Mouse (Mus musculus) liver, adult 2 months (tissue): ENCODE measurements at regions not wholly inside any gene's neighbourhood (a gene's known extent, or its start where the extent isn't known, plus 50 kb on each side); places are given as distances from the start of the nearest gene placed in this dataset.

Experiments
- DNase-seq: peaks from one replicate; pipeline ENCODE4 v3.0.0-alpha.2; 2011; ENCODE audit warnings: low read depth, low spot score; ENCODE audit errors: extremely low read depth
- H3K27ac ChIP-seq: fragments of 200-500 bp; replicated peaks from 2 replicates; pipeline ENCODE4 v1.5.1; 2012; ENCODE audit warnings: low read depth, mild to moderate bottlenecking, control low read depth, inconsistent platforms, low read length; ENCODE audit not compliant: insufficient read depth
- H3K27me3 ChIP-seq: fragments of 200-500 bp; 2 replicates; pipeline ENCODE4 v1.6.1; 2012; ENCODE audit warnings: mild to moderate bottlenecking, moderate library complexity, low read length, inconsistent platforms; ENCODE audit not compliant: control insufficient read depth, insufficient read depth
- H3K36me3 ChIP-seq: fragments of 200-500 bp; 2 replicates; pipeline ENCODE4 v1.6.1; 2012; ENCODE audit warnings: low read length, inconsistent platforms; ENCODE audit not compliant: control insufficient read depth, insufficient read depth
- H3K4me1 ChIP-seq: fragments of 200-500 bp; 2 replicates; pipeline ENCODE4 v1.6.1; 2011; ENCODE audit warnings: low read length; ENCODE audit not compliant: control insufficient read depth, insufficient read depth
- H3K4me3 ChIP-seq: fragments of 200-500 bp; 2 replicates; pipeline ENCODE4 v1.5.1; 2011; ENCODE audit warnings: low read depth, mild to moderate bottlenecking, control low read depth, low read length, moderate library complexity; ENCODE audit not compliant: insufficient read depth
- H3K79me2 ChIP-seq: fragments of 200-500 bp; 2 replicates; pipeline ENCODE4 v1.6.1; 2012; ENCODE audit warnings: inconsistent platforms, mild to moderate bottlenecking, low read length, moderate library complexity; ENCODE audit not compliant: control insufficient read depth, insufficient read depth
- H3K9ac ChIP-seq: fragments of 200-500 bp; 2 replicates; pipeline ENCODE4 v1.6.1; 2012; ENCODE audit warnings: low read depth, mild to moderate bottlenecking, control low read depth, inconsistent platforms, low read length
- CTCF ChIP-seq: fragments of 200-500 bp; IDR thresholded peaks from 2 replicates; pipeline ENCODE4 v1.5.1; 2011; ENCODE audit warnings: low read depth, low read length, control low read depth
- POLR2A ChIP-seq: fragments of 200-500 bp; IDR thresholded peaks from 2 replicates; pipeline ENCODE4 v1.6.1; 2011; ENCODE audit warnings: low read length, control low read depth; ENCODE audit not compliant: insufficient read depth; ENCODE audit errors: extremely low read depth
- WGBS: fragments of 180-500 bp; shearing (Covaris S2); methylation state at CpG from one replicate; pipeline ENCODE4 v1.1.7; 2018; 5-methylcytosine and 5-hydroxymethylcytosine counted together

- Histone ChIP-seq H3K4me1 (no peaks in the 10 kb centered on the region), H3K4me3 (no peak overlapping the region), H3K27ac (no peak overlapping the region), H3K79me2 (no peaks in the 10 kb centered on the region), H3K9ac (no peak overlapping the region), H3K27me3 (no peaks in the 10 kb centered on the region), H3K36me3 (no peaks in the 10 kb centered on the region)
- 65% methylated on average over 13 of the region's 13 CpGs for WGBS
- no peak for DNase-seq
- TF ChIP-seq POLR2A: no peak
- no peak for TF ChIP-seq CTCF
Observed at GRCm38 (mm10) chr1:42259216-42259977, 436.2 kb upstream of the Pou3f3 start.

- H3K27ac ChIP-seq: no peak overlapping the region
- no peaks in the 10 kb centered on the region for H3K36me3 ChIP-seq
- no peaks in the 10 kb centered on the region for H3K27me3 ChIP-seq
- 70% methylated on average over 9 of the region's 9 CpGs for WGBS
- no peak overlapping the region for H3K4me3 ChIP-seq
- no peaks in the 10 kb centered on the region for H3K79me2 ChIP-seq
- H3K4me1 ChIP-seq: no peaks in the 10 kb centered on the region
- no peak for TF ChIP-seq CTCF
- no peak for TF ChIP-seq POLR2A
- H3K9ac ChIP-seq: no peak overlapping the region
- no peak for DNase-seq
Observed at GRCm38 (mm10) chr1:42260033-42260925, 435.3 kb upstream of the Pou3f3 start.

- TF ChIP-seq CTCF (no peak), POLR2A (no peak)
- no peak for DNase-seq
- no peaks in the 10 kb centered on the region for H3K27me3 ChIP-seq
- WGBS: 84% methylated on average over 3 of the region's 3 CpGs
- no peaks in the 10 kb centered on the region for H3K79me2 ChIP-seq
- H3K36me3 ChIP-seq: no peaks in the 10 kb centered on the region
- H3K4me3 ChIP-seq: no peak overlapping the region
- no peak overlapping the region for H3K9ac ChIP-seq
- no peaks in the 10 kb centered on the region for H3K4me1 ChIP-seq
- no peak overlapping the region for H3K27ac ChIP-seq
Observed at GRCm38 (mm10) chr1:42261031-42261430, 434.5 kb upstream of the Pou3f3 start.

GRCm38 (mm10) chr1:42261800-42262199 is 433.8 kb upstream of the Pou3f3 start:
- 12% methylated on average over 13 of the region's 13 CpGs for WGBS
- H3K4me1 ChIP-seq: no peaks in the 10 kb centered on the region

GRCm38 (mm10) chr1:42262606-42263005 is 433.0 kb upstream of the Pou3f3 start:
- Histone ChIP-seq H3K4me1 (no peaks in the 10 kb centered on the region), H3K4me3 (no peak overlapping the region), H3K27me3 (no peaks in the 10 kb centered on the region), H3K9ac (no peak overlapping the region), H3K79me2 (no peaks in the 10 kb centered on the region), H3K27ac (no peak overlapping the region), H3K36me3 (no peaks in the 10 kb centered on the region)
- TF ChIP-seq CTCF (no peak), POLR2A (no peak)
- DNase-seq: no peak
- WGBS: 62% methylated on average over 5 of the region's 5 CpGs

More at GRCm38 (mm10) chr1:42261800-42262199, 433.8 kb upstream of the Pou3f3 start:
- H3K27me3 ChIP-seq: no peaks in the 10 kb centered on the region
- H3K4me3 ChIP-seq: no peak overlapping the region
- DNase-seq: no peak
- no peaks in the 10 kb centered on the region for H3K79me2 ChIP-seq
- no peak overlapping the region for H3K9ac ChIP-seq
- TF ChIP-seq POLR2A (no peak), CTCF (no peak)
- H3K36me3 ChIP-seq: no peaks in the 10 kb centered on the region
- no peak overlapping the region for H3K27ac ChIP-seq

GRCm38 (mm10) chr1:42277130-42277529 is 418.4 kb upstream of the Pou3f3 start:
- Histone ChIP-seq H3K27me3 (no peaks in the 10 kb centered on the region), H3K79me2 (no peaks in the 10 kb centered on the region), H3K27ac (no peak overlapping the region), H3K36me3 (no peaks in the 10 kb centered on the region), H3K4me1 (no peaks in the 10 kb centered on the region), H3K9ac (no peak overlapping the region), H3K4me3 (no peak overlapping the region)
- no peak for DNase-seq
- TF ChIP-seq CTCF: no peak
- no peak for TF ChIP-seq POLR2A
- WGBS: 72% methylated on average over 8 of the region's 8 CpGs
